Mouse (Mus musculus): ENCODE results near the gene Klra1. TPM values are rescaled to one million over a fixed set of nuclear protein-coding genes. Genes with fewer than 3 reads are reported as not detected.

The Klra1 gene
- polyA plus RNA-seq, 1 experiment from 2014 or later: not detected

Other genes with a start within 250 kb of the Klra1 start
- not detected in 2 replicates for gene Klra9, start 193.8 kb downstream of the Klra1 start, polyA plus RNA-seq (2014; fragmentation: Nextera tagmentation; extraction: Ambion mirVana)
- gene Klra7, start 153.6 kb downstream of the Klra1 start, polyA plus RNA-seq (2014; fragmentation: Nextera tagmentation; extraction: Ambion mirVana): not detected in 2 replicates
- gene Klra10, start 104.9 kb downstream of the Klra1 start, polyA plus RNA-seq (2014; fragmentation: Nextera tagmentation; extraction: Ambion mirVana): not detected in 2 replicates
- not detected in 2 replicates for gene Klra3, start 49.3 kb downstream of the Klra1 start, polyA plus RNA-seq (2014; fragmentation: Nextera tagmentation; extraction: Ambion mirVana)